Mouse (Mus musculus) liver, embryonic 14.5 days (tissue): ENCODE measurements at regions not wholly inside any gene's neighbourhood (a gene's known extent, or its start where the extent isn't known, plus 50 kb on each side); places are given as distances from the start of the nearest gene placed in this dataset.

Experiments used
- CTCF ChIP-seq: IDR thresholded peaks from 2 replicates; pipeline ENCODE4 v1.5.1; 2016; ENCODE audit warnings: antibody characterized with exemption, low read depth, control low read depth
- EP300 ChIP-seq: IDR thresholded peaks from 2 replicates; pipeline ENCODE4 v1.6.1; 2016; ENCODE audit warnings: antibody characterized with exemption, low read depth

DNA sequence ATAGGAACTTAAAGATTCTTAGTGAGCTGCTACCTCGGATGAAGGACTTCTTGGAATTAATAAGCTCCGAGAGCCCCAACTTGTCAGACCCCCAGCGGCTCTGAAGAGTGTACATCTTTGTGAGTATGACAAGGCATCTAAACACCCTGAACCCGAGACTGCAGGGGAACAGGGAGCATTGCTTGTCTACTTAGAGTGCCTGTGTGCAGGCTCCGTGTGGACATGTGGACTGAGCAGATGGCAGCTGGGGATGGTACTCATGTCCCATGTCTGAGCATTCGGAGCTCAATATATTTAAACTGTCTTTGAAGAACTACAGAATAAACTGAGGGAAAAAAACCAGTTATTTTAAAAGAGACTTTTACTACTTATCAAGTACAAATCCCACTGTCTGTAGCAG is 189.1 kb downstream of the Rpl36a-ps1 start:
- TF ChIP-seq CTCF: no peak
- no peak for TF ChIP-seq EP300
